Mouse (Mus musculus): ENCODE measurements at regions not wholly inside any gene's neighbourhood (a gene's known extent, or its start where the extent isn't known, plus 50 kb on each side); places are given as distances from the start of the nearest gene placed in this dataset.

- Histone ChIP-seq H3K4me3 (ENCODE audit: low read depth, low read length) (no peak overlapping the region), H3K4me1 (ENCODE audit: control insufficient read depth, insufficient read depth, low read length) (no peaks in the 10 kb centered on the region), H3K36me3 (replicated peaks; ENCODE audit: control insufficient read depth, insufficient read depth, low read depth, low read length) (no peaks in the 10 kb centered on the region), H3K9ac (replicated peaks; ENCODE audit: low read length) (no peak overlapping the region), H3K27ac (replicated peaks; ENCODE audit: low read depth, low read length) (no peak overlapping the region), H3K27me3 (ENCODE audit: control insufficient read depth, insufficient read depth, low read length) (no peaks in the 10 kb centered on the region), H3K9me3 (replicated peaks; ENCODE audit: control insufficient read depth, low read length) (no peaks in the 10 kb centered on the region), H3K4me2 (ENCODE audit: low read depth, low read length) (no peak overlapping the region)
- DNase-seq (ENCODE audit: low spot score) (no peak), ATAC-seq (replicated peaks; ENCODE audit: insufficient number of reproducible peaks, low FRiP score, low TSS enrichment, low read depth) (no peak)
- 79% methylated on average over 5 of the region's 5 CpGs for WGBS
Observed at GRCm38 (mm10) chr10:126815730-126816129, 85.4 kb downstream of the Atp23 start.

- Histone ChIP-seq H3K27me3 (ENCODE audit: control insufficient read depth, insufficient read depth, low read length) (no peaks in the 10 kb centered on the region), H3K4me3 (ENCODE audit: low read depth, low read length) (no peak overlapping the region), H3K9ac (replicated peaks; ENCODE audit: low read length) (no peak overlapping the region), H3K27ac (replicated peaks; ENCODE audit: low read depth, low read length) (no peak overlapping the region), H3K4me1 (ENCODE audit: control insufficient read depth, insufficient read depth, low read length) (no peaks in the 10 kb centered on the region), H3K9me3 (replicated peaks; ENCODE audit: control insufficient read depth, low read length) (no peaks in the 10 kb centered on the region), H3K4me2 (ENCODE audit: low read depth, low read length) (no peak overlapping the region), H3K36me3 (replicated peaks; ENCODE audit: control insufficient read depth, insufficient read depth, low read depth, low read length) (no peaks in the 10 kb centered on the region)
- 90% methylated on average over 18 of the region's 18 CpGs for WGBS
- DNase-seq (ENCODE audit: low spot score) (no peak), ATAC-seq (replicated peaks; ENCODE audit: insufficient number of reproducible peaks, low FRiP score, low TSS enrichment, low read depth) (no peak)
Observed at GRCm38 (mm10) chr10:126814968-126815367, 86.2 kb downstream of the Atp23 start.

- H3K9ac ChIP-seq (replicated peaks; ENCODE audit: low read length): no peak overlapping the region
- H3K27ac ChIP-seq (replicated peaks; ENCODE audit: low read depth, low read length): no peak overlapping the region
- DNase-seq (ENCODE audit: low spot score) (no peak), ATAC-seq (replicated peaks; ENCODE audit: insufficient number of reproducible peaks, low FRiP score, low TSS enrichment, low read depth) (no peak)
- no peaks in the 10 kb centered on the region for H3K36me3 ChIP-seq (replicated peaks; ENCODE audit: control insufficient read depth, insufficient read depth, low read depth, low read length)
- H3K4me3 ChIP-seq (ENCODE audit: low read depth, low read length): no peak overlapping the region
- H3K4me1 ChIP-seq (ENCODE audit: control insufficient read depth, insufficient read depth, low read length): no peaks in the 10 kb centered on the region
- H3K27me3 ChIP-seq (ENCODE audit: control insufficient read depth, insufficient read depth, low read length): no peaks in the 10 kb centered on the region
- H3K9me3 ChIP-seq (replicated peaks; ENCODE audit: control insufficient read depth, low read length): no peaks in the 10 kb centered on the region
- no peak overlapping the region for H3K4me2 ChIP-seq (ENCODE audit: low read depth, low read length)
- WGBS: 85% methylated on average over 6 of the region's 6 CpGs
Observed at GRCm38 (mm10) chr10:126813051-126813593, 88.0 kb downstream of the Atp23 start.

GRCm38 (mm10) chr10:126812243-126812755, 88.9 kb downstream of the Atp23 start:
- Histone ChIP-seq H3K4me2 (ENCODE audit: low read depth, low read length) (no peak overlapping the region), H3K27me3 (ENCODE audit: control insufficient read depth, insufficient read depth, low read length) (no peaks in the 10 kb centered on the region), H3K4me1 (ENCODE audit: control insufficient read depth, insufficient read depth, low read length) (no peaks in the 10 kb centered on the region), H3K9ac (replicated peaks; ENCODE audit: low read length) (no peak overlapping the region), H3K4me3 (ENCODE audit: low read depth, low read length) (no peak overlapping the region), H3K27ac (replicated peaks; ENCODE audit: low read depth, low read length) (no peak overlapping the region), H3K9me3 (replicated peaks; ENCODE audit: control insufficient read depth, low read length) (no peaks in the 10 kb centered on the region), H3K36me3 (replicated peaks; ENCODE audit: control insufficient read depth, insufficient read depth, low read depth, low read length) (no peaks in the 10 kb centered on the region)
- DNase-seq (ENCODE audit: low spot score) (no peak), ATAC-seq (replicated peaks; ENCODE audit: insufficient number of reproducible peaks, low FRiP score, low TSS enrichment, low read depth) (no peak)
- WGBS: 78% methylated on average over 7 of the region's 7 CpGs

GRCm38 (mm10) chr10:126810346-126811095, 90.6 kb downstream of the Atp23 start:
- no peak for DNase-seq (ENCODE audit: low spot score)
- no peak overlapping the region for H3K4me3 ChIP-seq (ENCODE audit: low read depth, low read length)
- no peak overlapping the region for H3K9ac ChIP-seq (replicated peaks; ENCODE audit: low read length)
- no peak overlapping the region for H3K27ac ChIP-seq (replicated peaks; ENCODE audit: low read depth, low read length)
- H3K9me3 ChIP-seq (replicated peaks; ENCODE audit: control insufficient read depth, low read length): no peaks in the 10 kb centered on the region
- WGBS: 69% methylated on average over 11 of the region's 11 CpGs
- no peak overlapping the region for H3K4me2 ChIP-seq (ENCODE audit: low read depth, low read length)
- no peak for ATAC-seq (replicated peaks; ENCODE audit: insufficient number of reproducible peaks, low FRiP score, low TSS enrichment, low read depth)
- no peaks in the 10 kb centered on the region for H3K4me1 ChIP-seq (ENCODE audit: control insufficient read depth, insufficient read depth, low read length)
- no peaks in the 10 kb centered on the region for H3K27me3 ChIP-seq (ENCODE audit: control insufficient read depth, insufficient read depth, low read length)
- no peaks in the 10 kb centered on the region for H3K36me3 ChIP-seq (replicated peaks; ENCODE audit: control insufficient read depth, insufficient read depth, low read depth, low read length)

- Histone ChIP-seq H3K4me3 (ENCODE audit: low read depth, low read length) (0 out of 2 replicates have a peak overlapping the region, but pooled peaks have one; percentile 11), H3K4me2 (ENCODE audit: low read depth, low read length) (peak overlapping the region; percentile 14), H3K27ac (replicated peaks; ENCODE audit: low read depth, low read length) (no peak overlapping the region), H3K36me3 (replicated peaks; ENCODE audit: control insufficient read depth, insufficient read depth, low read depth, low read length) (no peaks in the 10 kb centered on the region), H3K4me1 (ENCODE audit: control insufficient read depth, insufficient read depth, low read length) (no peaks in the 10 kb centered on the region), H3K9me3 (replicated peaks; ENCODE audit: control insufficient read depth, low read length) (no peaks in the 10 kb centered on the region), H3K27me3 (ENCODE audit: control insufficient read depth, insufficient read depth, low read length) (no peaks in the 10 kb centered on the region), H3K9ac (replicated peaks; ENCODE audit: low read length) (no peak overlapping the region)
- DNase-seq (ENCODE audit: low spot score) (peak; percentile 14), ATAC-seq (replicated peaks; ENCODE audit: insufficient number of reproducible peaks, low FRiP score, low TSS enrichment, low read depth) (no peak)
- 45% methylated on average over 17 of the region's 17 CpGs for WGBS
Observed at GRCm38 (mm10) chr10:126809587-126809986, 91.6 kb downstream of the Atp23 start.

- Histone ChIP-seq H3K36me3 (replicated peaks; ENCODE audit: control insufficient read depth, insufficient read depth, low read depth, low read length) (no peaks in the 10 kb centered on the region), H3K4me3 (ENCODE audit: low read depth, low read length) (no peak overlapping the region), H3K27ac (replicated peaks; ENCODE audit: low read depth, low read length) (no peak overlapping the region), H3K27me3 (ENCODE audit: control insufficient read depth, insufficient read depth, low read length) (no peaks in the 10 kb centered on the region), H3K4me1 (ENCODE audit: control insufficient read depth, insufficient read depth, low read length) (no peaks in the 10 kb centered on the region), H3K4me2 (ENCODE audit: low read depth, low read length) (no peak overlapping the region), H3K9me3 (replicated peaks; ENCODE audit: control insufficient read depth, low read length) (no peaks in the 10 kb centered on the region), H3K9ac (replicated peaks; ENCODE audit: low read length) (no peak overlapping the region)
- DNase-seq (ENCODE audit: low spot score): no peak
- WGBS: 92% methylated on average over 4 of the region's 4 CpGs
- ATAC-seq (replicated peaks; ENCODE audit: insufficient number of reproducible peaks, low FRiP score, low TSS enrichment, low read depth): no peak
Observed at GRCm38 (mm10) chr10:126806881-126807280, 94.3 kb downstream of the Atp23 start.

GRCm38 (mm10) chr10:126802732-126803131, 98.4 kb downstream of the Atp23 start:
- Histone ChIP-seq H3K36me3 (replicated peaks; ENCODE audit: control insufficient read depth, insufficient read depth, low read depth, low read length) (no peaks in the 10 kb centered on the region), H3K9ac (replicated peaks; ENCODE audit: low read length) (no peak overlapping the region), H3K27ac (replicated peaks; ENCODE audit: low read depth, low read length) (no peak overlapping the region), H3K27me3 (ENCODE audit: control insufficient read depth, insufficient read depth, low read length) (no peaks in the 10 kb centered on the region), H3K4me1 (ENCODE audit: control insufficient read depth, insufficient read depth, low read length) (no peaks in the 10 kb centered on the region), H3K9me3 (replicated peaks; ENCODE audit: control insufficient read depth, low read length) (no peaks in the 10 kb centered on the region), H3K4me2 (ENCODE audit: low read depth, low read length) (no peak overlapping the region), H3K4me3 (ENCODE audit: low read depth, low read length) (no peak overlapping the region)
- no peak for ATAC-seq (replicated peaks; ENCODE audit: insufficient number of reproducible peaks, low FRiP score, low TSS enrichment, low read depth)
- DNase-seq (ENCODE audit: low spot score): no peak
- WGBS: 81% methylated on average over 4 of the region's 4 CpGs

Data from embryonic facial prominence, embryonic 11.5 days (tissue).